Mouse (Mus musculus): ENCODE data around the gene Pxmp4.

DNA sequence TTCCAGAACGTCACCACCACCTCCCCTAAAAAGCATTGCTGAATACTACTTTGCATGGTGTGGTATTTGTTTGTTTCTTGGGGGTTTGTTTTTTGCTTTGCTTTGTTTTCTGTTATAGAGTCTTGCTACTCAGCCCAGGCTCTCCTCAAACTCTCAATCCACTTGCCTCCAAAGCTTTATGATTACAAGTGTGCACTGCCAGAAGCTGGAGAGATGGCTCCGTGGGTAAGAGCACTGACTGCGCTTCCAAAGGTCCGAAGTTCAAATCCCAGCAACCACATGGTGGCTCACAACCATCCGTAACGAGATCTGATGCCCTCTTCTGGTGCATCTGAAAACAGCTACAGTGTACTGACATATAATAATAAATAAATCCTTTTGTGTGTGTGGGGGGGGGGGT lies 2.9 kb downstream of the Pxmp4 start:
- TF ChIP-seq POLR2A (IDR thresholded peaks at IDR 0.05; ENCODE audit: control insufficient read depth, low read depth, low read length) = no peak
- TF ChIP-seq CTCF (IDR thresholded peaks at IDR 0.05; ENCODE audit: control insufficient read depth, insufficient read depth, insufficient replicate concordance, low read depth, low read length) = no peak
